Mouse (Mus musculus) cortical plate, adult 2 months (tissue): ENCODE results near the gene Tmem131.

ENCODE experiments used
- CTCF ChIP-seq: fragments of 200-500 bp; IDR thresholded peaks from 2 replicates; pipeline ENCODE4 v1.5.1; 2011; ENCODE audit warnings: mild to moderate bottlenecking, control low read depth, low read length; ENCODE audit not compliant: insufficient read depth; ENCODE audit errors: extremely low read depth
- POLR2A ChIP-seq: fragments of 200-500 bp; IDR thresholded peaks from 2 replicates; pipeline ENCODE4 v1.6.1; 2011; ENCODE audit warnings: mild to moderate bottlenecking, low read length, control low read depth; ENCODE audit not compliant: insufficient read depth; ENCODE audit errors: extremely low read depth

DNA sequence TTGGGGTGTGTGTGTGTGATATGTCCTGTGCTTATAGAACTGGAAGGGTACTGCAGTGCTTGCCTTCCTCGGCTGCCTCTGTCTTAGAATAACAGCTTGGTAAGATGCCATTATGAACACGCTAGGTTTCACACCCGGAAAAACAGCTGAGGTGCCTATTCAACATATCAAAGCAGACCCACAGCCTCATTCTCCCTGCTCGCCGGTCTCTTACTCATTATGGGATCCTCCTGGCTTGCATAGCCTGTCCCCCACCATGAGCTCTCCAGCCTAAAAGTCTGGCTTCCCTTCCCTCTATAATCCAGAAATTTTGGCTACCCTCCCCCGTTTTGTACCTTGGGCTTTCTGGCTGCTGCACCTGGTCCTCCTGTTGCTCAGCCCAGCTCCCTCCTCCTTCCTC is 40.9 kb upstream of the Tmem131 start:
- TF ChIP-seq CTCF (no peak), POLR2A (no peak)
